Mouse (Mus musculus) frontal cortex, adult (tissue): Measurements from ENCODE around the gene Ubap1l.
"Not testable (repeated sequence)": the region's sequence is repeated elsewhere in the genome, so short reads cannot be mapped to it uniquely, and the experiment has no call there.

Source experiments
- ATAC-seq: cut with Nextera tagmentation; 2 replicates; pipeline ENCODE4 v1.9.2; 2017; ENCODE audit warnings: mild to moderate bottlenecking, moderate library complexity, mixed read lengths; ENCODE audit not compliant: low TSS enrichment

The Ubap1l gene

DNA sequence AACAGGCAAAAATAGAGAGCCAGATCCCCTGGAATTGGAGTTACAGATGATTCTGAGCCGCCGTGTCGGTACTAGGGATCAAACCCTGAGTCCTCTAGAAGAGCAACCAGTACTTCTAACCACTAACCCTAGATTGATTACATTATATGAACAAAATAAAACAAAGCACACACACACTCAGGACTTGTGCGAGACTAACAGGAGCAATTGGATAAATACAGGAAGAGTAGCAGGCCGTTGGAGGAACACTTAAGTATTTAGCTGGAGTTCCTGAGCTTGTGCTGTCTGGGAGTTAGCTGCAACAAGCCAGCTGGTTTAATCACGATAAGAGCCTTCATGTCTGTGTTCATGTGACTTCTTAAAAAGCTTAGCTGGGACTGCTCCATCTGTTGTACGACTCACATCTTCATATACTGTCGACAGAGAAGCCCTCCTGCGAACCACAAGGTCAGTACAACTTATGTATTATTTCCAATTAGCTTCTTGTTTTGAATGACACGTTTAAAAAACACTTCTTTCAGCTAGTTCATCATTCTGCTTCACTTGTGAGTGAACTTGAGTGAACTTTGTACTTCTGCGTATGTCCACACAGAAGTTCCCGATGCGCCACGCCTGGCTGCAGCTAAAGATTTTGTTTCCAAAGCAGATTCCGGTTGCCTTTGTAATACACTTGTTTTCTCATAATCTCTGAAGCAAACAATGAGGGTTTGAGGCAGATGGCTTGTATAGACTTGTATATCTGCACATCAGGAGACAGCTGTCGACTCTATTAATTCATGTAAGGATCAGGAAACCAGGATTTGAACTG, at the start of gene Ubap1l:
Ubap1l (plus strand) TSS at position 401 of the 808 bp plus-strand sequence.
- ATAC-seq = no peak

DNA sequence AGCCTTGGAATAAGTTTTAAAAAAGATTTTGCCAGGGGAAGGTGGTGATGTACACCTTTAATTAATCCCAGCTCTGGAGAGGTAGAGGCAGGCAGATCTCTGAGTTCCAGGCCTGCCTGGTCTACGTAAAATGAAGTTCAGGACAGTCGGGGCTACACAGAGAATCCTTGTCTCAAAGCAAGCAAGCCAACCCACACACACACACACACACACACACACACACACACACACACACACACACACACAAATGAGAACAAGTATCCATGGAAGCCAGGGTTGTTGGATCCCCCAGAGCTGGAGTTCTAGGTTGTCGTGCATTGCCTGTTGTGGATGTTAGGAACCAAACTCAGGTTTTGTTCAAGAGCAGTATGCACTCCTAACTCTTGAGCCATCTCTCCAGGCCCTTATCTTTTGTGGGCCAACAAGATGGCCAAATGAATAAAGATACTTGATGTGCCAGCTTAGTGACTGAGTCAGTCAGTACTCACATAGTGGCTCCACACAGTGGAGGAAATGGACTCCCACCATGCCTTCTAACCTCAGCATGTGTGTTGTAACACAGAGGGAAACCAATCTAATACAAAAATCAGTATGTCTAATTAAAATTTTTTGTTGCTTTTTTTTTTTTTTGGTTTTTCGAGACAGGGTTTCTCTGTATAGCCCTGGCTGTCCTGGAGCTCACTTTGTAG, 48.0 kb upstream of the Ubap1l start:
- no peak for ATAC-seq

DNA sequence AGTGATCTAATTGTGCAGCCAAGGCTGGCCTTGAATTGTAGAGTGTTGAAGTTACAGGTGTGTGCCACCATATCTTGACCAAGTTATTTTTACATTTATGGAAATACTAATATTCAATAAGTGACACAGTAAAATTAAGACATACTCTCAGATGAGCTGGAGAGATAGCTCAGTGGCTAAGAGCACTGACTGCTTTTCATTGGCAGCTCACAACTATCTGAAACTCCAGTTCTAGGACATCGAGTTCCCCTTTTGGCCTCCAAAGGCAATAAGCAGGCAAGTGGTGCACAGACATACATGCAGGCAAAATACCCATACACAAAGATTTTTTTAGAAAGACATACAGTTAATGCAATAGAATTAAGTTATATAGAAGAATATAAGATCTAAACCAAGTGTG, 47.0 kb upstream of the Ubap1l start:
- ATAC-seq = no peak

- no peak for ATAC-seq
Observed at GRCm38 (mm10) chr9:65322255-65322900, 38.5 kb upstream of the Ubap1l start.

- ATAC-seq = no peak
Observed at GRCm38 (mm10) chr9:65325971-65326370, 34.9 kb upstream of the Ubap1l start.

- ATAC-seq = no peak
Observed at GRCm38 (mm10) chr9:65327371-65327770, 33.5 kb upstream of the Ubap1l start.

DNA sequence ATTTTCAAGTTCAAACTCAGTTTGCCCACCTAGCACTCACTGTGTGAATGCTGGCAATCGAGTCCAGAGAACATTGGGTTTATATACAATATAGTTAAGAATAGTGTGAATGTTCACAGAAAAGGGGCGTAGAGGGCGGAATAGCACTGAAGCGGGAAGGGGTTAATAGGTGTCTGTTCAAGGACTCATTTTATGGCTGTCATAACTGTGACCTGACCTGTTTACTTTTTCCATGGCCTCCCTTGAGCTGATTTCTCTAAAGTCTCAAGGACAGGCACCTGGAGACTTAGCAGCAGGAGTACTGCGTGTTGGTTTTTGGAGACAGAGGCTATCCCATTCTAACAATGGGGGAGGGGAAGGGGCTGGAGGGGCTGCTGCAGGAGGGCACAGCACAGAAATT, 26.9 kb upstream of the Ubap1l start:
- no peak for ATAC-seq

DNA sequence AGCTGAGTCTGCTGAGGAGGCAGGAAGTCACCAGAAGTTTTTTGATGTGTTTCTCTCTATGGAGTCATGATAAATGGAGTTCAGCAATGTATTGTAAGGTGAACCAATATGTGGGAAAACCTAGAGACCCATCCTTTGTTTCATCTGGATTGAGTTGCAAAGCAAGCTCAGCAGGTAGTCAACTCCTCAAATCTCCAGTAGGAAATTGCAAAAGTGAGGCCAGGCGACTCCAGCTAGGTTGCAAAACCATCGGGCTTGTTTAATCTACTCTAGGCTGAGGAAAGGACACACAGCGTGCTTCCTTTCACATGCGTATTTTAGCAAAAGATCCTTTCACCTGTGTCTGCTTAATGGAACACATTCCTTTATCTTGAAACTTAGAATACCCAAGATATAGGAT, 21.7 kb upstream of the Ubap1l start:
- ATAC-seq = no peak

DNA sequence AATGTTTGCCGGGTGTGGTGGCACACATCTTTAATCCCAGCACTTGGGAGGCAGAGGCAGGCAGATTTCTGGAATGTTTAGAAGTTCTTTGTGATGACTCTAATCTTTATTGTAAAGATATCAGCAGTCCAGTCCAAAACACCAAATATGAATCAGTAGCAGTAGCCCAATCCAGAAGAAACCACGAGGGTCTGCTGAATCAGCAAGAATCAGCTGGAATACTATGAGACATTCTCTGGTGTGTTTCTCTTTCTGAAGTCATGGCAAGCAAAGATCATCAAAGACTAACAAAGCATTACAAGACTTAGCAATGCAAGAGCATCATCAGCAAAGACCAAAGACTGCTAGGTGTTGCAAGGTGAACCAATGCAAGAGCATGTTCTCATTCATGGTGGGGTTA, 20.4 kb upstream of the Ubap1l start:
- no peak for ATAC-seq

- ATAC-seq = not testable (repeated sequence)
Observed at GRCm38 (mm10) chr9:65345439-65345838, 15.4 kb upstream of the Ubap1l start.

GRCm38 (mm10) chr9:65345854-65346475, 14.9 kb upstream of the Ubap1l start, which contains the start of gene Pdcd7:
TSS of gene Pdcd7 (plus strand) at chr9:65346104.
- ATAC-seq = peak; percentile 92

- ATAC-seq = peak; percentile 76
Observed at GRCm38 (mm10) chr9:65346476-65347111, 14.2 kb upstream of the Ubap1l start.

DNA sequence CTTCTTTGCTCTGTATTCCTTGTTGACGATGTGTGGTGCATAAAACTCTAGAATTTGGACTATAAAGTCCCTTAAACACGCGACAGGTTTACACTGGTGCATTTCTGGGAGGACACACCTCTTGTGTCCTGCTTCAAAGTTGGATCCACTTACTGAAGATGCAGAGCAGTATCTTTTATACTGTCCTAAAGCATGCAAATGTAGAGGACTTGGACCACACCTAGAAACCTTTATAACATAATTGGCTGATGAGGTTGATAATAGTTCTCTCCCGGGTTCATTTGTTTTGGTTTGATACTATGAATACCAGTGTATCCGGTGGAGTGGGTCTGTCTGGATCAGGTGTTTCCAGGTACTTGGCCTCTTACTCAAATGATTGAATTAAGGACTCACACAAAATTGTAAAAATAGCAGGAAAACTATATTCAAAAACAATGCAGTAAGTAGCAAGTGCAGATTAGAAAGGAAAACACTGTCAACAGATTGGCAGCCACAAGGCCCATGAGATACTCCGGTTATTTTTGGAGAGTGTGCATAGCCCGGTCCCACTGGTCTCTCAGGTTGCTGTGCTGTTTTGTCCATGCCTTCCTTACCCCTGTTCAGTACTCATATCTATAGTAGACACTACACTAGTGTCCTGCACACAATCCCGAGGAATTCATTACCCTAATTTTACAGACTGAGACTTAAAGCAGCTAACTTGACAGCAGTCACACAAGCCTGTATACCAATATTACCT, 13.6 kb upstream of the Ubap1l start:
- no peak for ATAC-seq

- ATAC-seq = no peak
Observed at GRCm38 (mm10) chr9:65353251-65353650, 7.6 kb upstream of the Ubap1l start.

GRCm38 (mm10) chr9:65356561-65356960, 4.3 kb upstream of the Ubap1l start:
- no peak for ATAC-seq

GRCm38 (mm10) chr9:65356971-65357370, 3.9 kb upstream of the Ubap1l start:
- ATAC-seq = no peak

DNA sequence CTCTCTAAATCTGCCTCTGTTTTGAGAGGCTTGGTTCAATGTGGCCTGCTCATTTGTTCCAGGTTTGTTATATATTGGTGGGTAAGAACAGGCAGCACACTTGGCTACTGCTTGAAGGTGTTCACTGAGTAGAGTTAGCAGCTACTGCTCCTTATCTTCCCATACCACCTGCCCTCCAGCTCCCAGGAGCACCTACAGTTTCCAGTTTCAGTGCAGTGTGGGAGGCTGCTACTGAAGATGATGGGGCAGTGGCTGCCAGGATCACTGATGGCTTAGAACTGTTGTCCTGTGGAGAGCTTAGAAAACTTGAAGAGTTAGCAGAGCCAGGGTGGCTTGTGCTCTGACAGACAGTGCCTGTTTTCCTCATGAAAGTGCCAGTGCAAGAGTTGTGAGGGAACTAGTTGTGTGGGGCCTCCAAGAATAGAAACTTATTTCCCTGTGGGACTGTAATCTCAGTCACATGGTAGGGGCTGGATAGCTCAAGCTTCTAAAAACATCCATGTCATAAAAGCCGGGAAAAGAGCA, 1.8 kb upstream of the Ubap1l start:
- ATAC-seq = no peak

DNA sequence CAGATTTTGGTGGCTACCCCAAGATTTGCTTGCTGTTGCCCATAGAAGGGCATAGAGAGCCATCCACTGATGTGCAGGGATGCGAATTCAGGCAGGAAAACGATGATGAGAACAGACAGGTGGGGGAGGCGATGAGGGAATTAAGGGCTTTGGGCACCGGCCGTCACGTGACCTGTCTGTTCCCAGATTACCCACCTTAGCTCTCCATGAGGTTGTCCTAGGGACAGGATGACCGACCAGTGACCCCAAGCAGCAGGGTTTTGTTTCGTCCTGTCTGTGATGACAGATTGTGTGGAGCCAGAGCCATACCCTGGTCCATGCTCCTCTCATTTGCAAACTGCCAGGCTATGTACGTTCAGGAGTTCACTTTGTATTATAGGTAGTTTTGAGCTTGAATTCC, 2.8 kb downstream of the Ubap1l start:
- ATAC-seq = no peak

DNA sequence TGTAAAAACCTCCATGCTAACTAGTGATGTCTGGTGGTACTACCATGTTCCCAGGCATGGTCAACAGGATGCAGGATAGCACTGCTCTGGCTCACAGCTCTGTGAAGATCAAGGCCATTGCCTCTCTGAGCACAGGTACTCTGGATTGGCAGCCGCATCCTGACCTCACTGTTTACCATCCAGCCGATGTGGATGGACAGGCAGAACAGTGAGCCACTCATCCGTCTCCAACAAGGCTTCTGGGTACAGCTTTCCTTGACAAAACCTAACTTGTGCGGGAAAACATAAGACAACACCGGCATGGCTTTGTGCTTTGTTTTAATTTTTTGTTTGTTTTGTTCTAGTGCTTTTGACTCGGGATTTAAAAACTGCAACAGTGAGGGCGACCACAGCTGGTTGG, 4.9 kb downstream of the Ubap1l start:
- no peak for ATAC-seq

GRCm38 (mm10) chr9:65371756-65372155, 10.9 kb downstream of the Ubap1l start:
- ATAC-seq = no peak

- ATAC-seq = no peak
Observed at GRCm38 (mm10) chr9:65372449-65372848, 11.6 kb downstream of the Ubap1l start.
